Comparison of ENCODE assay signal across 10 mouse cellular contexts in the genomic region with DNA sequence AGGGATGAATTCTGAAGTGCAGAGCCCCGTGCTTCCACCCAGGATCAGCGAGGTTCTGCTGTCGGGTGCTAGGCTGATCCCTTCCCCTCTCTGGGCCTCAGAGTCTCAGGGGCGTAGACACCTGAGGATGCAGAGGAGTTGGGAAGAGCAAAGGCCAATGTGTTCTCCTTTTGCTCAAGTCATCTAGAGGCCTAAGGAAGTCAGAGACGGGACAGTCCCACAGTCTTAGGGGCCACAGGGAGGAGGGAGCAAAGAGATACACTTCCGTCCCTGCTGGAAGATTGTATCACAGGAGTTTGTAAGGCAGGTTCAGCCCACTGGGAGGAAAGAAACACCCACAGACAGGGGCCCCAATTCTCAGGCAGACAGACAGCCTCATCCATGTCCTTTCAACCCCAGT. TPM values are rescaled to one million over a fixed set of nuclear protein-coding genes. Genes with fewer than 3 reads are reported as not detected.
DNase-seq lines count a peak whose midpoint lies in the region; ATAC-seq and TF ChIP-seq lines count a peak whose summit lies in the region.
"Had no signal": no experiment of that assay in that cellular context is flagged by ENCODE, and none has a peak within 500 bp of the region (broad histone marks: within the 10 kb centered on the region; RNA-seq: fewer than 3 reads in every experiment).

No protein-coding gene starts in this region.

- H3K9me3 ChIP-seq in intestine, embryonic 15.5 days = no peaks in the 10 kb centered on the region
- no peaks in the 10 kb centered on the region for H3K9me3 ChIP-seq in forebrain, embryonic 12.5 days
- H3K9me3 ChIP-seq in midbrain, embryonic 15.5 days = no peaks in the 10 kb centered on the region

- peaks cover 1% of the 10 kb centered on the region for H3K4me1 ChIP-seq in lung, adult 2 months (ENCODE audit: control insufficient read depth, insufficient read depth, low read length)
- peaks cover 28% of the 10 kb centered on the region for H3K4me1 ChIP-seq in intestine, embryonic 15.5 days (replicated peaks)
- peaks cover 16% of the 10 kb centered on the region for H3K4me1 ChIP-seq in forebrain, embryonic 12.5 days
- peaks cover 2% of the 10 kb centered on the region; the same call in 1 of the 2 replicates for H3K4me1 ChIP-seq in midbrain, embryonic 15.5 days

- peak overlapping the region; percentile 47 for H3K4me2 ChIP-seq in intestine, embryonic 15.5 days (replicated peaks)
- H3K4me2 ChIP-seq in forebrain, embryonic 12.5 days = no peak overlapping the region
- no peak overlapping the region; the same call in 1 of the 2 replicates for H3K4me2 ChIP-seq in midbrain, embryonic 15.5 days

- TF ChIP-seq POLR2A in lung, adult 2 months (IDR thresholded peaks at IDR 0.05; ENCODE audit: borderline replicate concordance, extremely low read depth, low read depth, low read length) = no peak

- ATAC-seq in common myeloid progenitor, adult 5-6 weeks (replicated peaks; ENCODE audit: low read depth, poor library complexity, severe bottlenecking) = peak; percentile 37
- ATAC-seq in intestine, embryonic 15.5 days = peak; percentile 23; the same call in 1 of the 2 replicates
- no peak for ATAC-seq in forebrain, embryonic 12.5 days (ENCODE audit: low FRiP score)
- ATAC-seq in frontal cortex, adult (ENCODE audit: low TSS enrichment) = no peak
- ATAC-seq in midbrain, embryonic 15.5 days (replicated peaks) = no peak

- no peaks in the 10 kb centered on the region for H3K36me3 ChIP-seq in intestine, embryonic 15.5 days
- peaks cover 7% of the 10 kb centered on the region for H3K36me3 ChIP-seq in splenic B cell, adult 2 months (ENCODE audit: control insufficient read depth, insufficient read depth, low read length, poor library complexity, severe bottlenecking)
- no peaks in the 10 kb centered on the region for H3K36me3 ChIP-seq in forebrain, embryonic 12.5 days (replicated peaks)
- H3K36me3 ChIP-seq in midbrain, embryonic 15.5 days (replicated peaks) = no peaks in the 10 kb centered on the region

- peak overlapping the region; percentile 16 for H3K9ac ChIP-seq in intestine, embryonic 15.5 days
- no peak overlapping the region for H3K9ac ChIP-seq in forebrain, embryonic 12.5 days
- H3K9ac ChIP-seq in midbrain, embryonic 15.5 days = no peak overlapping the region

- H3K27ac ChIP-seq in intestine, embryonic 15.5 days = no peak overlapping the region
- H3K27ac ChIP-seq in forebrain, embryonic 12.5 days = no peak overlapping the region
- H3K27ac ChIP-seq in midbrain, embryonic 15.5 days = no peak overlapping the region

- peak overlapping the region; percentile 4 for H3K4me3 ChIP-seq in lung, adult 2 months (replicated peaks; ENCODE audit: extremely low read depth, low read depth, low read length)
- H3K4me3 ChIP-seq in intestine, embryonic 15.5 days (replicated peaks) = peak overlapping the region; percentile 13; the same call in 1 of the 2 replicates
- no peak overlapping the region for H3K4me3 ChIP-seq in forebrain, embryonic 12.5 days (replicated peaks)
- no peak overlapping the region for H3K4me3 ChIP-seq in midbrain, embryonic 15.5 days

- TF ChIP-seq CTCF in lung, adult 2 months (IDR thresholded peaks at IDR 0.05; ENCODE audit: insufficient read depth, low read length) = no peak

- WGBS in lung, adult 2 months = 53% methylated on average over 6 of the region's 6 CpGs
- 47% methylated on average over 6 of the region's 6 CpGs for WGBS in intestine, embryonic 15.5 days
- WGBS in forebrain, embryonic 12.5 days = 56% methylated on average over 6 of the region's 6 CpGs
- WGBS in midbrain, embryonic 15.5 days = 63% methylated on average over 6 of the region's 6 CpGs

- no peaks in the 10 kb centered on the region for H3K27me3 ChIP-seq in intestine, embryonic 15.5 days (replicated peaks)
- H3K27me3 ChIP-seq in splenic B cell, adult 2 months (ENCODE audit: control insufficient read depth, insufficient read depth, low read length, poor library complexity, severe bottlenecking) = no peaks in the 10 kb centered on the region
- no peaks in the 10 kb centered on the region for H3K27me3 ChIP-seq in forebrain, embryonic 12.5 days
- no peaks in the 10 kb centered on the region for H3K27me3 ChIP-seq in midbrain, embryonic 15.5 days (replicated peaks)

- no peak for DNase-seq in lung, adult 2 months
- DNase-seq in lung, postnatal 36 days = no peak
- DNase-seq in splenic B cell, adult 2 months (ENCODE audit: low read depth, low spot score) = peak; percentile 37
- DNase-seq: cerebellum, adult 18-20 months; gastrocnemius, postnatal 10 days had no signal

RNA-seq across cellular contexts. Expression of a gene that starts 1.2 kb away (rescaled TPM):
- polyA plus RNA-seq in lung, adult 2 months (2012; rRNA removed) = 167 and 260 TPM in 2 replicates
- 13.7 and 19.3 TPM in 2 replicates for total RNA-seq in common myeloid progenitor, adult 5-6 weeks (2017)
- 27.8 and 28.6 TPM in 2 replicates for polyA plus RNA-seq in intestine, embryonic 15.5 days (2015; fragmentation: Nextera tagmentation; extraction: Ambion mirVana)
- 30.1 and 35.1 TPM in 2 replicates for polyA plus RNA-seq in forebrain, embryonic 12.5 days (2016; fragmentation: Nextera tagmentation; extraction: Ambion mirVana)
- polyA plus RNA-seq in midbrain, embryonic 15.5 days (2015; fragmentation: Nextera tagmentation; extraction: Ambion mirVana) = 54.7 and 57.2 TPM in 2 replicates

RNA-seq across cellular contexts. Expression of a gene that starts 9.2 kb away (rescaled TPM):
- 103 and 137 TPM in 2 replicates for polyA plus RNA-seq in lung, adult 2 months (2012; rRNA removed)
- total RNA-seq in common myeloid progenitor, adult 5-6 weeks (2017) = 48.2 and 61.3 TPM in 2 replicates
- polyA plus RNA-seq in intestine, embryonic 15.5 days (2015; fragmentation: Nextera tagmentation; extraction: Ambion mirVana) = 95.7 and 99.6 TPM in 2 replicates
- polyA plus RNA-seq in forebrain, embryonic 12.5 days (2016; fragmentation: Nextera tagmentation; extraction: Ambion mirVana) = 105 and 110 TPM in 2 replicates
- 73.5 and 76.5 TPM in 2 replicates for polyA plus RNA-seq in midbrain, embryonic 15.5 days (2015; fragmentation: Nextera tagmentation; extraction: Ambion mirVana)

RNA-seq across cellular contexts. Expression of a gene that starts 18.1 kb away (rescaled TPM):
- 42.1 and 42.3 TPM in 2 replicates for polyA plus RNA-seq in lung, adult 2 months (2012; rRNA removed)
- total RNA-seq in common myeloid progenitor, adult 5-6 weeks (2017) = 27.2 and 39.8 TPM in 2 replicates
- 30.1 and 35.5 TPM in 2 replicates for polyA plus RNA-seq in intestine, embryonic 15.5 days (2015; fragmentation: Nextera tagmentation; extraction: Ambion mirVana)
- polyA plus RNA-seq in forebrain, embryonic 12.5 days (2016; fragmentation: Nextera tagmentation; extraction: Ambion mirVana) = 16.4 and 19.6 TPM in 2 replicates
- 23.2 and 25.1 TPM in 2 replicates for polyA plus RNA-seq in midbrain, embryonic 15.5 days (2015; fragmentation: Nextera tagmentation; extraction: Ambion mirVana)

RNA-seq across cellular contexts. Expression of a gene that starts 18.8 kb away (rescaled TPM):
- polyA plus RNA-seq in lung, adult 2 months (2012; rRNA removed) = 0.18 and 0.41 TPM in 2 replicates
- not detected in 2 replicates for total RNA-seq in common myeloid progenitor, adult 5-6 weeks (2017)
- 0.13 and 0.34 TPM in 2 replicates for polyA plus RNA-seq in intestine, embryonic 15.5 days (2015; fragmentation: Nextera tagmentation; extraction: Ambion mirVana)
- 1.9 and 2.1 TPM in 2 replicates for polyA plus RNA-seq in forebrain, embryonic 12.5 days (2016; fragmentation: Nextera tagmentation; extraction: Ambion mirVana)
- 3.4 and 4.1 TPM in 2 replicates for polyA plus RNA-seq in midbrain, embryonic 15.5 days (2015; fragmentation: Nextera tagmentation; extraction: Ambion mirVana)
- total RNA-seq: gastrocnemius, postnatal 10 days had no signal

RNA-seq across cellular contexts. Expression of a gene that starts 35.0 kb away (rescaled TPM):
- 65.3 and 67.8 TPM in 2 replicates for polyA plus RNA-seq in lung, adult 2 months (2012; rRNA removed)
- total RNA-seq in common myeloid progenitor, adult 5-6 weeks (2017) = 19.2 and 19.9 TPM in 2 replicates
- 61.4 and 64.2 TPM in 2 replicates for polyA plus RNA-seq in intestine, embryonic 15.5 days (2015; fragmentation: Nextera tagmentation; extraction: Ambion mirVana)
- 53.3 and 57.0 TPM in 2 replicates for polyA plus RNA-seq in forebrain, embryonic 12.5 days (2016; fragmentation: Nextera tagmentation; extraction: Ambion mirVana)
- 54.1 and 55.9 TPM in 2 replicates for polyA plus RNA-seq in midbrain, embryonic 15.5 days (2015; fragmentation: Nextera tagmentation; extraction: Ambion mirVana)

Comparison
In these comparisons a context has a peak if more than half of its experiments do, and no peak if none do; other contexts are left out.
1. H3K4me3 ChIP-seq: peak in lung, adult 2 months (single experiment) and intestine, embryonic 15.5 days (single experiment); none in forebrain, embryonic 12.5 days (single experiment) and midbrain, embryonic 15.5 days (single experiment).
2. ATAC-seq: peak in common myeloid progenitor, adult 5-6 weeks (single experiment) and intestine, embryonic 15.5 days (single experiment); none in forebrain, embryonic 12.5 days (single experiment), frontal cortex, adult (single experiment) and midbrain, embryonic 15.5 days (single experiment).